8 mouse cellular contexts compared by ENCODE assay signal in genomic region chr1:132416244-132416942, GRCm38 (mm10). TPM values are rescaled to one million over a fixed set of nuclear protein-coding genes. Genes with fewer than 3 reads are reported as not detected.
DNase-seq lines count a peak whose midpoint lies in the region; ATAC-seq lines count a peak whose summit lies in the region.

No protein-coding gene starts in this region.

- H3K9me3 ChIP-seq in hindbrain, embryonic 13.5 days = no peaks in the 10 kb centered on the region
- H3K9me3 ChIP-seq in hindbrain, embryonic 10.5 days = no peaks in the 10 kb centered on the region

- peak overlapping the region; percentile 73 for H3K4me2 ChIP-seq in hindbrain, embryonic 13.5 days

- WGBS in hindbrain, embryonic 13.5 days = 76% methylated on average over 8 of the region's 8 CpGs
- 77% methylated on average over 8 of the region's 8 CpGs for WGBS in hindbrain, embryonic 10.5 days

- no peaks in the 10 kb centered on the region for H3K27me3 ChIP-seq in hindbrain, embryonic 13.5 days
- H3K27me3 ChIP-seq in hindbrain, embryonic 10.5 days (ENCODE audit: insufficient read depth, poor library complexity, severe bottlenecking) = no peaks in the 10 kb centered on the region

- ATAC-seq in hindbrain, embryonic 13.5 days (ENCODE audit: low FRiP score) = no peak

- DNase-seq in hindbrain, embryonic 10.5 days (ENCODE audit: low spot score) = no peak
- DNase-seq in 3T3-L1 (ENCODE audit: low read depth, low spot score) = peak; percentile 39
- peak; percentile 56 for DNase-seq in NIH3T3 (ENCODE audit: low read depth)
- peak; percentile 22 for DNase-seq in liver
- DNase-seq in right cerebral cortex, postnatal 36 days (ENCODE audit: low spot score in 2 of 2) = no peak
- no peak for DNase-seq in adrenal gland, postnatal 4 days (ENCODE audit: low spot score in 2 of 2)
- no peak for DNase-seq in cerebellum, postnatal 36 days

- H3K27ac ChIP-seq in hindbrain, embryonic 13.5 days = no peak overlapping the region
- no peak overlapping the region for H3K27ac ChIP-seq in hindbrain, embryonic 10.5 days

- no peak overlapping the region for H3K9ac ChIP-seq in hindbrain, embryonic 13.5 days

- H3K4me3 ChIP-seq in hindbrain, embryonic 13.5 days = 0 out of 2 replicates have a peak overlapping the region, but pooled peaks have one; percentile 56
- no peak overlapping the region for H3K4me3 ChIP-seq in hindbrain, embryonic 10.5 days

- H3K36me3 ChIP-seq in hindbrain, embryonic 13.5 days = no peaks in the 10 kb centered on the region
- no peaks in the 10 kb centered on the region for H3K36me3 ChIP-seq in hindbrain, embryonic 10.5 days

- H3K4me1 ChIP-seq in hindbrain, embryonic 13.5 days (replicated peaks) = peaks cover 27% of the 10 kb centered on the region
- peaks cover 41% of the 10 kb centered on the region for H3K4me1 ChIP-seq in hindbrain, embryonic 10.5 days (replicated peaks)

RNA-seq across cellular contexts. Expression of gene Dstyk, which starts 1.0 kb away (rescaled TPM):
- 10.0 and 10.3 TPM in 2 replicates for polyA plus RNA-seq in hindbrain, embryonic 13.5 days (2015; fragmentation: Nextera tagmentation; extraction: Ambion mirVana)
- 10.6 and 12.3 TPM in 2 replicates for polyA plus RNA-seq in hindbrain, embryonic 10.5 days (2016; fragmentation: Nextera tagmentation; extraction: Ambion mirVana)
- 10 to 100 TPM; 28.3 to 29.0 TPM for total RNA-seq in adrenal gland, postnatal 4 days (2021)

RNA-seq across cellular contexts. Expression of gene Tmcc2, which starts 25.3 kb away (rescaled TPM):
- 24.6 and 25.7 TPM in 2 replicates for polyA plus RNA-seq in hindbrain, embryonic 13.5 days (2015; fragmentation: Nextera tagmentation; extraction: Ambion mirVana)
- 15.1 and 18.7 TPM in 2 replicates for polyA plus RNA-seq in hindbrain, embryonic 10.5 days (2016; fragmentation: Nextera tagmentation; extraction: Ambion mirVana)
- 10 to 100 TPM; 32.8 to 50.6 TPM for total RNA-seq in adrenal gland, postnatal 4 days (2021)

Comparison
In these comparisons a context has a peak if more than half of its experiments do, and no peak if none do; other contexts are left out.
1. DNase-seq: peak in 3T3-L1 (single experiment), NIH3T3 (single experiment) and liver (single experiment); none in hindbrain, embryonic 10.5 days (single experiment), right cerebral cortex, postnatal 36 days (0 of 2), adrenal gland, postnatal 4 days (0 of 2) and cerebellum, postnatal 36 days (0 of 2).